Mouse (Mus musculus) neural tube, embryonic 11.5 days (tissue): ENCODE measurements around the gene Hk1. TPM values are rescaled to one million over a fixed set of nuclear protein-coding genes. Genes with fewer than 3 reads are reported as not detected.

Experiments
- ATAC-seq: fragments of 200-750 bp; cut with Nextera tagmentation; 2 replicates; pipeline ENCODE4 v1.8.0; 2017; ENCODE audit warnings: moderate number of reproducible peaks, mild to moderate bottlenecking, moderate TSS enrichment, moderate library complexity; ENCODE audit not compliant: insufficient read depth, low FRiP score, low TSS enrichment
- DNase-seq: peaks from one replicate; pipeline ENCODE4 v3.0.0-alpha.2; 2015; ENCODE audit warnings: low spot score
- H3K27ac ChIP-seq: fragments of 300-500 bp; sonication (generic); 2 replicates; pipeline ENCODE4 v1.5.1; 2014; ENCODE audit warnings: low read depth, mild to moderate bottlenecking, low read length
- H3K27me3 ChIP-seq: fragments of 300-500 bp; sonication (generic); 2 replicates; pipeline ENCODE4 v1.6.1; 2014; ENCODE audit warnings: mild to moderate bottlenecking, low read length, mixed read lengths; ENCODE audit not compliant: control insufficient read depth, insufficient read depth
- H3K36me3 ChIP-seq: fragments of 300-500 bp; sonication (generic); 2 replicates; pipeline ENCODE4 v1.6.1; 2014; ENCODE audit warnings: mild to moderate bottlenecking, low read length, moderate library complexity, mixed read lengths; ENCODE audit not compliant: control insufficient read depth, insufficient read depth
- H3K4me1 ChIP-seq: fragments of 300-500 bp; sonication (generic); 2 replicates; pipeline ENCODE4 v1.6.1; 2014; ENCODE audit warnings: low read length, mixed read lengths; ENCODE audit not compliant: control insufficient read depth, insufficient read depth
- H3K4me2 ChIP-seq: fragments of 300-500 bp; sonication (generic); 2 replicates; pipeline ENCODE4 v1.6.1; 2014; ENCODE audit warnings: low read depth, mild to moderate bottlenecking, moderate library complexity
- H3K4me3 ChIP-seq: fragments of 300-500 bp; sonication (generic); 2 replicates; pipeline ENCODE4 v1.5.1; 2014; ENCODE audit warnings: low read depth, low read length
- H3K9ac ChIP-seq: fragments of 300-500 bp; sonication (generic); 2 replicates; pipeline ENCODE4 v1.6.1; 2014; ENCODE audit warnings: mild to moderate bottlenecking, low read length
- H3K9me3 ChIP-seq: fragments of 300-500 bp; sonication (generic); 2 replicates; pipeline ENCODE4 v1.6.1; 2016; ENCODE audit warnings: low read length; ENCODE audit not compliant: control insufficient read depth
- WGBS: fragments of 180-500 bp; shearing (Covaris S2); extraction: QIAGEN DNeasy Blood & Tissue Kit; methylation state at CpG from one replicate; pipeline ENCODE4 v1.1.7; 2014; 5-methylcytosine and 5-hydroxymethylcytosine counted together
- polyA plus RNA-seq: library from polyadenylated mRNA; unstranded; fragments of >200 nt; fragmentation: Nextera tagmentation; extraction: Ambion mirVana; gene quantifications from 2 replicates; pipeline ENCODE4 v1.2.1, GENCODE M21; 2014

Hk1 gene
- polyA plus RNA-seq, 1 experiment from 2014 or later = 36.9 TPM

GRCm38 (mm10) chr10:62338626-62339025 lies 41.1 kb downstream of the Hk1 start:
- Histone ChIP-seq H3K9ac (no peak overlapping the region), H3K36me3 (no peaks in the 10 kb centered on the region), H3K4me2 (peak overlapping the region; percentile 95)

GRCm38 (mm10) chr10:62338176-62338575 lies 41.5 kb downstream of the Hk1 start:
- Histone ChIP-seq H3K27ac (no peak overlapping the region), H3K4me1 (peaks cover 6% of the 10 kb centered on the region), H3K9me3 (no peaks in the 10 kb centered on the region), H3K4me3 (no peak overlapping the region), H3K4me2 (no peak overlapping the region), H3K27me3 (no peaks in the 10 kb centered on the region), H3K36me3 (no peaks in the 10 kb centered on the region), H3K9ac (no peak overlapping the region)
- 52% methylated on average over 9 of the region's 9 CpGs for WGBS
- no peak for DNase-seq
- ATAC-seq = no peak

More at GRCm38 (mm10) chr10:62338626-62339025, 41.1 kb downstream of the Hk1 start:
- ATAC-seq (no peak), DNase-seq (no peak)
- WGBS = 33% methylated on average over 5 of the region's 5 CpGs
- Histone ChIP-seq H3K27me3 (no peaks in the 10 kb centered on the region), H3K4me1 (peaks cover 6% of the 10 kb centered on the region), H3K9me3 (no peaks in the 10 kb centered on the region), H3K4me3 (0 out of 2 replicates have a peak overlapping the region, but pooled peaks have one; percentile 65), H3K27ac (no peak overlapping the region)

- peaks cover 6% of the 10 kb centered on the region for H3K4me1 ChIP-seq
- H3K36me3 ChIP-seq = no peaks in the 10 kb centered on the region
- no peaks in the 10 kb centered on the region for H3K27me3 ChIP-seq
- no peak overlapping the region for H3K4me2 ChIP-seq
- H3K9me3 ChIP-seq = no peaks in the 10 kb centered on the region
- H3K27ac ChIP-seq = no peak overlapping the region
- WGBS = 23% methylated on average over 12 of the region's 12 CpGs
- no peak for ATAC-seq
- no peak overlapping the region for H3K4me3 ChIP-seq
- H3K9ac ChIP-seq = no peak overlapping the region; the same call in none of the 2 replicates
- DNase-seq = no peak
Measured at GRCm38 (mm10) chr10:62336601-62337578, 42.8 kb downstream of the Hk1 start.

- WGBS = 21% methylated on average over 6 of the region's 6 CpGs
Measured at GRCm38 (mm10) chr10:62335423-62335776, 44.3 kb downstream of the Hk1 start.

GRCm38 (mm10) chr10:62334686-62335422 lies 44.9 kb downstream of the Hk1 start:
- no peaks in the 10 kb centered on the region for H3K36me3 ChIP-seq
- H3K27me3 ChIP-seq = no peaks in the 10 kb centered on the region
- WGBS = 57% methylated on average over 20 of the region's 20 CpGs
- DNase-seq (no peak), ATAC-seq (no peak)
- no peak overlapping the region; the same call in 1 of the 2 replicates for H3K4me2 ChIP-seq
- no peak overlapping the region for H3K27ac ChIP-seq
- H3K4me3 ChIP-seq = no peak overlapping the region
- no peak overlapping the region for H3K9ac ChIP-seq
- H3K4me1 ChIP-seq = peaks cover 6% of the 10 kb centered on the region
- no peaks in the 10 kb centered on the region for H3K9me3 ChIP-seq

More at GRCm38 (mm10) chr10:62335423-62335776, 44.3 kb downstream of the Hk1 start:
- Histone ChIP-seq H3K9ac (no peak overlapping the region), H3K4me1 (peaks cover 6% of the 10 kb centered on the region), H3K27ac (no peak overlapping the region), H3K27me3 (no peaks in the 10 kb centered on the region), H3K4me3 (no peak overlapping the region), H3K36me3 (no peaks in the 10 kb centered on the region), H3K4me2 (no peak overlapping the region), H3K9me3 (no peaks in the 10 kb centered on the region)
- DNase-seq (peak; percentile 38), ATAC-seq (no peak)

DNA sequence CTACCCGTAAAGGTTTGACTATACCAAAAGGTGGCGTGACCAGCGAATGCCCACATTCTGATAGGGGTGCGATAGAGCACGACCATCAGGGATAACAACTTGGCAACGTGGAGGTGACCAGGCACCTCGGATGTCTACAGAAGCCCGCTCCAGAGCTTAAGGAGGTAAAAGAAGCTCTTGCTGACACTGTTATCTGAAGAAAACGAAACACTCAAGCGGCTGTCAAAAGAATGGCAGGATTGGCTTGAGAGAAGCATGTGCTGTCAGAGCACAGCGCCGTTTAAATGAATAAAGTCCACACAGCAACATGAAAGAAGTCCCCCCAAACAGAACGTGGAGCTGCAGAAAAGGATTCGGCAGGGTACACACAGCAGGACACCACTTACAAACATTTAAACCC lies 46.4 kb downstream of the Hk1 start:
- no peaks in the 10 kb centered on the region for H3K27me3 ChIP-seq
- no peak overlapping the region for H3K4me2 ChIP-seq
- no peak overlapping the region for H3K4me3 ChIP-seq
- ATAC-seq (no peak), DNase-seq (no peak)
- H3K9me3 ChIP-seq = no peaks in the 10 kb centered on the region
- H3K4me1 ChIP-seq = no peaks in the 10 kb centered on the region
- no peak overlapping the region for H3K27ac ChIP-seq
- 84% methylated on average over 14 of the region's 14 CpGs for WGBS
- no peak overlapping the region for H3K9ac ChIP-seq
- H3K36me3 ChIP-seq = no peaks in the 10 kb centered on the region

DNA sequence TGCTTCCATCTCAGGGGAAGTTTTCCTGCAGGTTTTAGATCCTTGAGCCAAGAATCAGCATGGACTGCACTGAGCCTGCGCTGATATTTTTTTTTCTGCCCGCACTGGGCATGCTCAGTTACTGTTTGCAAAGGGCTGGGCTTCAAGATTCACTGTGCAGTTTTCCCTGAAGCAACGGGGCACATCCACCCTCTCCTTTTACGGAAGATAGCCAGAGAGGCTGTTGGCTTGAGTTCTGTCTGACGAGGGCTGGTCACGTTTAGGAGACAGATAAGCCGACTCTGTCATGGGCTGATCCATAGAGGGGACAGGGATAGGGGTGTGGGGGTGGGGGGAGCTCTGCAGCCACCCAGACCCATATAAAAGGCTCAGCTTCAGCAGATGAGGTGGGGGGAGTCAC lies 47.2 kb downstream of the Hk1 start:
- DNase-seq (no peak), ATAC-seq (no peak)
- H3K4me1 ChIP-seq = no peaks in the 10 kb centered on the region
- no peak overlapping the region for H3K27ac ChIP-seq
- no peaks in the 10 kb centered on the region for H3K9me3 ChIP-seq
- no peaks in the 10 kb centered on the region for H3K36me3 ChIP-seq
- H3K9ac ChIP-seq = no peak overlapping the region
- WGBS = 58% methylated on average over 7 of the region's 7 CpGs
- H3K4me2 ChIP-seq = no peak overlapping the region
- no peaks in the 10 kb centered on the region for H3K27me3 ChIP-seq
- no peak overlapping the region for H3K4me3 ChIP-seq

DNA sequence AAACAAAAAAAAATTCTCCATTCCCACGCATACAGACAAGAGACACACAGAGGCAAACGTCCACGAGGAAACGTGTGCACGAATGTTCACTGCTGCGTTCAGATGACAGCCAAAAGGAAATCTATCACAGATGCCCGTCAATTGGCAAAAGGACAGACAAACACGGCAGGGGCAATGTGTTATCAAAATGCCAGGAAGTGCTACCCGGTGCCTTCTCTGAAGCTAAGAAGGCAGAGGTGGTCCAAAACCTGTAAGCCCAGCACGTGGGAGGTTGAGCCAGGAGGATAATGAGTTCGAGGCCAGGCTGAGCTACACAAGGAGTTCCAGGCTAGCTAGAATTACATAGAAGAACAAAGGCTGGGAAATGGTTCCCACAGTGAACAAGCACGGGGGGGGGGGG lies 47.9 kb downstream of the Hk1 start:
- Histone ChIP-seq H3K36me3 (no peaks in the 10 kb centered on the region), H3K4me3 (no peak overlapping the region), H3K27me3 (no peaks in the 10 kb centered on the region), H3K9ac (no peak overlapping the region), H3K4me2 (no peak overlapping the region), H3K9me3 (no peaks in the 10 kb centered on the region), H3K27ac (no peak overlapping the region), H3K4me1 (no peaks in the 10 kb centered on the region)
- DNase-seq (no peak), ATAC-seq (no peak)
- WGBS = 91% methylated on average over 11 of the region's 12 CpGs
